Mouse (Mus musculus) erythroblast, embryonic 14.5 days (primary cell): Measurements from ENCODE around the gene Ankrd13a.

Experiments used
- GATA1 ChIP-seq: IDR thresholded peaks from 2 replicates; pipeline ENCODE4 v1.6.1; 2012; ENCODE audit warnings: low read length, inconsistent platforms, mixed read lengths
- TAL1 ChIP-seq: IDR thresholded peaks from 3 replicates; pipeline ENCODE4 v1.6.1; 2012; ENCODE audit warnings: low read length, inconsistent platforms, mixed read lengths

GRCm38 (mm10) chr5:114784622-114785165, 10.2 kb downstream of the Ankrd13a start:
- 0 out of 2 replicates have a peak, but pooled peaks have one; percentile 11 for TF ChIP-seq GATA1
- TF ChIP-seq TAL1: no peak; the same call in 2 of the 3 replicates
